Mouse (Mus musculus) liver, embryonic 16.5 days (tissue): ENCODE results near the gene Wasf3. TPM values are rescaled to one million over a fixed set of nuclear protein-coding genes. Genes with fewer than 3 reads are reported as not detected.

Experiments
- ATAC-seq: fragments of 200-750 bp; cut with Nextera tagmentation; 2 replicates; pipeline ENCODE4 v1.8.0; 2017; ENCODE audit warnings: low read depth, mild to moderate bottlenecking, moderate number of reproducible peaks, moderate library complexity
- H3K27ac ChIP-seq: fragments of 300-500 bp; sonication (generic); 2 replicates; pipeline ENCODE4 v1.5.1; 2014; ENCODE audit warnings: mild to moderate bottlenecking, low read length
- H3K27me3 ChIP-seq: fragments of 300-500 bp; sonication (generic); 2 replicates; pipeline ENCODE4 v1.6.1; 2014; ENCODE audit warnings: low read depth, low read length, mixed read lengths; ENCODE audit not compliant: control insufficient read depth, insufficient read depth
- H3K36me3 ChIP-seq: fragments of 300-500 bp; sonication (generic); 2 replicates; pipeline ENCODE4 v1.6.1; 2014; ENCODE audit warnings: mild to moderate bottlenecking; ENCODE audit not compliant: control insufficient read depth, insufficient read depth
- H3K4me1 ChIP-seq: fragments of 300-500 bp; sonication (generic); 2 replicates; pipeline ENCODE4 v1.6.1; 2014; ENCODE audit warnings: low read depth, low read length, mixed read lengths; ENCODE audit not compliant: control insufficient read depth
- H3K4me2 ChIP-seq: fragments of 300-500 bp; sonication (generic); 2 replicates; pipeline ENCODE4 v1.6.1; 2014; ENCODE audit warnings: low read depth, low read length, mixed read lengths
- H3K4me3 ChIP-seq: fragments of 300-500 bp; sonication (generic); 2 replicates; pipeline ENCODE4 v1.5.1; 2014; ENCODE audit warnings: low read depth, mild to moderate bottlenecking, low read length
- H3K9ac ChIP-seq: fragments of 300-500 bp; sonication (generic); 2 replicates; pipeline ENCODE4 v1.6.1; 2014; ENCODE audit warnings: low read depth, low read length
- H3K9me3 ChIP-seq: fragments of 300-500 bp; sonication (generic); replicated peaks from 2 replicates; pipeline ENCODE4 v1.6.1; 2016; ENCODE audit warnings: low read length; ENCODE audit not compliant: control insufficient read depth
- WGBS: fragments of 180-500 bp; shearing (Covaris S2); extraction: QIAGEN DNeasy Blood & Tissue Kit; methylation state at CpG from one replicate; pipeline ENCODE4 v1.1.7; 2014; ENCODE audit not compliant: insufficient replicate concordance; 5-methylcytosine and 5-hydroxymethylcytosine counted together
- polyA plus RNA-seq: library from polyadenylated mRNA; unstranded; fragments of >200 nt; fragmentation: Nextera tagmentation; extraction: Ambion mirVana; gene quantifications from 2 replicates; pipeline ENCODE4 v1.2.1, GENCODE M21; 2015

The Wasf3 gene
- polyA plus RNA-seq, 1 experiment from 2014 or later = 0.04 TPM

DNA sequence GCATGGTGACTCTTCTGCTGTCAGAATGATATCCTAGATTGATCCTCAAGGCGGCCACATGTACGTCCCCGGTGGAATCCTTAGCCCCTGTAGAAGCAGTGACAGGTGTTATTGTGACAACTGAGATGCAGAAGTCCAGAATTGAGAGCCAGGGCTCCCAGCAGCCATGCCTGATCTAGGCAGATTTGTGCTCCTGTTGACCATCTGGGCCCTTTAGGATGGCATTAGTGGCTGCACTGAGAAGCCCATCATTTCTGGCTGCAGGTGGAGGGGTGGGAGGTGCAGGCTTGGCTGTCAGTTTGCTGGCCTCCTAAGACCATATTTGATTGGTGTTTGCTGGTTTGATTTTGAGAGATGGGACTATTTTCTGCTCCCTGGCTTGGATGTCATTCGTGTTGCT lies 40.9 kb downstream of the Wasf3 start:
- Histone ChIP-seq H3K4me2 (no peak overlapping the region), H3K4me1 (no peaks in the 10 kb centered on the region), H3K27ac (no peak overlapping the region), H3K9ac (no peak overlapping the region), H3K36me3 (no peaks in the 10 kb centered on the region), H3K4me3 (no peak overlapping the region), H3K27me3 (no peaks in the 10 kb centered on the region), H3K9me3 (no peaks in the 10 kb centered on the region)
- no peak for ATAC-seq
- WGBS = 61% methylated on average over 4 of the region's 4 CpGs

DNA sequence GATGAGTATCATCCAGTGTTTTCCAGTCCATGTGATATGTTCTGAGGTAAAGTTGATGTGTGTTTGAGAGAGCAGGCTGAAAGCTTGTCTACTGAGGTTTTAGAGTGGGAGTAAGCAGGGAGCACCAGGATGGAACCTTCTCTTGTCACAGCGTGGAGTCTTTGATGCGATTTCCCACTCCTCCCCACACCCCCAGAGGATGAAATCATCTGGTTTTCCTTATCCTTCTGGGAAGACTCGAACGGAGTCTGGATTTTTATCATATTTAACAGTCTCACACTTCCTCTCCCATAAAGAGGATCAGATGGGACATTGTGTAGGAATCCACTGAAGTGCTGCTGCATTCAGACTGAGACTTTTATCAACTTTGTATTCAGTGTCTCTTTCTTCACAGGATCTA lies 43.3 kb downstream of the Wasf3 start:
- no peak for ATAC-seq
- H3K36me3 ChIP-seq = no peaks in the 10 kb centered on the region
- 54% methylated on average over 4 of the region's 4 CpGs for WGBS
- no peak overlapping the region for H3K4me3 ChIP-seq
- H3K4me1 ChIP-seq = no peaks in the 10 kb centered on the region
- H3K9ac ChIP-seq = no peak overlapping the region
- H3K27ac ChIP-seq = no peak overlapping the region
- no peak overlapping the region for H3K4me2 ChIP-seq
- no peaks in the 10 kb centered on the region for H3K9me3 ChIP-seq
- H3K27me3 ChIP-seq = no peaks in the 10 kb centered on the region

DNA sequence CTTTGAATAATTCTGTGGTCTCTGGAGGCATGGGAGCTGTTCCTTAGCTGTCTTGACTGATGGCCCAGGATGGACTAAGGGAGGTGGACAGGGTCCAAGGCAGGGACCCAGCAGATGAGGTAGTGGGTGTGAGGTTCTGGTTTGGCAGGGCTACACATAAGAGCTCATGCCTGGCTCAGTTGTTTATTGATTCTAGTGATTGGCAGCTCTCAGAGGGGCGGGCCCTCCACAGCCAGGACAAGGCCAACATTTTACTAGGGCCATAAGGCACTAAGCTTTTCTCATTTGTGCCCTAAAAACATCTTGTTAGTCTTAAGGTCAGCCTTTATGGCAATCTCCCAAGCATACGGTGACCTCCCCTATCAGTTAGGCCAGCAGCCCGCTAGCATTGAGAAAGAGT lies 47.0 kb downstream of the Wasf3 start:
- Histone ChIP-seq H3K27ac (no peak overlapping the region), H3K4me1 (no peaks in the 10 kb centered on the region), H3K4me2 (no peak overlapping the region), H3K27me3 (no peaks in the 10 kb centered on the region), H3K9me3 (no peaks in the 10 kb centered on the region), H3K36me3 (no peaks in the 10 kb centered on the region), H3K4me3 (no peak overlapping the region), H3K9ac (no peak overlapping the region)
- ATAC-seq = no peak
- WGBS = 61% methylated on average over 3 of the region's 3 CpGs

DNA sequence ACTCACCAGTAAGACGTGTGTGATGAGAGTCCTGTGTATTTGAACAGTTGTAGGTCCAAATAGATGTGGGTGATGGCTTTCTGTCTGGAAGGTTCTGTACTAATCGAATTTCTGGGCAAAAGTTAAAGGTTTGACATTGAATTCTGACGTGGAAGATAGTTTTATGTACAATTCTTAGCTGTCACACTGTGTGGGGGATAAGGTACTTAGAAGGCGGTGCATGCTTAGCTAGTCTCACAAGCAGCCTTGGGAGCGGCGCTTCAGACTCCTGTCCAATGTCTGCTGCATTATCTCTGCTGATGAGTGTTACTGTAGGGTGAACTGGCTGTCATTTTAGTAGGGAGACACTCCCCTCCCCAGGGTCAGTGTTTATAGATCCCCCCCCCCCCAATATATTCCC lies 47.7 kb downstream of the Wasf3 start:
- Histone ChIP-seq H3K27me3 (no peaks in the 10 kb centered on the region), H3K4me2 (no peak overlapping the region), H3K9ac (no peak overlapping the region), H3K9me3 (no peaks in the 10 kb centered on the region), H3K4me3 (no peak overlapping the region), H3K36me3 (no peaks in the 10 kb centered on the region), H3K27ac (no peak overlapping the region), H3K4me1 (no peaks in the 10 kb centered on the region)
- no peak for ATAC-seq
- 66% methylated on average over 6 of the region's 6 CpGs for WGBS

DNA sequence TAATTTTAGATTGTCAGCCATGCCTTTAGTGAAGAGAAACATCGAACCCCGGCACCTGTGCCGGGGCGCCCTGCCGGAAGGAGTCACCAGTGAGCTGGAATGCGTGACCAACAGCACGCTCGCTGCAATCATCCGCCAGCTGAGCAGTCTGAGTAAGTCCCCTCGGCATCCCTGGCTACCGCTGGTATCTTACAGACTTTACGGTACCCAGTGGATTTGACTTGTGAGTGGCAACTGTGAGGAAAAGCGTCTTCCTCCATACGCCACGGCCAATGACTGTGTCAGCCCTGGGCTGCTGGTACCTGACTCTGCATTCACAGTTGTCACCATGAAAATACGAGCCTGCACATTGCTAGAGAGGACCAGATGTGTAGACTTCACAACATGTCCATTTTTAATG lies 50.5 kb downstream of the Wasf3 start:
- no peak overlapping the region for H3K4me2 ChIP-seq
- H3K27ac ChIP-seq = no peak overlapping the region
- H3K4me1 ChIP-seq = no peaks in the 10 kb centered on the region
- H3K27me3 ChIP-seq = no peaks in the 10 kb centered on the region
- H3K4me3 ChIP-seq = no peak overlapping the region
- H3K36me3 ChIP-seq = no peaks in the 10 kb centered on the region
- no peaks in the 10 kb centered on the region for H3K9me3 ChIP-seq
- ATAC-seq = no peak
- no peak overlapping the region for H3K9ac ChIP-seq
- WGBS = 82% methylated on average over 16 of the region's 16 CpGs

DNA sequence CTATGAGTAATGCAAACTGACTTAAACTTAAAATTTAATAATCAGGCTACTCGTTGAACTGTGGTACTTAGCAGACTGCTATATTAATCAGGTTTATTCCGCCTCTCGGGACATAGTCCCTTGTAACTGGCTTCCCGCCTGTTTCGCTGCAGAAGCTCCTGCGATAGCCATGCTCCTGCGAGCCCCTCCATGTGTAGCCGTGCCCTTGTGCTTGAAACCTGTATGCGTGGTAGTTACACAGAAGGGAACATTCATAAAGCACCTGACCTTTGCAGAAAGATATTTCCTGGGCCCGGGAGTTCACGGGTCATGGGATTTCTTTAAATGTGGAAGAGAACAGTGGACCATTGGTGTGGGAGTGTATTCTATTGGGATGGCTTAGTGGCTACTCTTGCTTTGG lies 52.0 kb downstream of the Wasf3 start:
- H3K36me3 ChIP-seq = no peaks in the 10 kb centered on the region
- no peaks in the 10 kb centered on the region for H3K9me3 ChIP-seq
- H3K4me1 ChIP-seq = no peaks in the 10 kb centered on the region
- H3K27ac ChIP-seq = no peak overlapping the region
- no peak overlapping the region for H3K4me3 ChIP-seq
- H3K4me2 ChIP-seq = no peak overlapping the region
- ATAC-seq = no peak
- no peak overlapping the region for H3K9ac ChIP-seq
- WGBS = 78% methylated on average over 11 of the region's 11 CpGs
- no peaks in the 10 kb centered on the region for H3K27me3 ChIP-seq

DNA sequence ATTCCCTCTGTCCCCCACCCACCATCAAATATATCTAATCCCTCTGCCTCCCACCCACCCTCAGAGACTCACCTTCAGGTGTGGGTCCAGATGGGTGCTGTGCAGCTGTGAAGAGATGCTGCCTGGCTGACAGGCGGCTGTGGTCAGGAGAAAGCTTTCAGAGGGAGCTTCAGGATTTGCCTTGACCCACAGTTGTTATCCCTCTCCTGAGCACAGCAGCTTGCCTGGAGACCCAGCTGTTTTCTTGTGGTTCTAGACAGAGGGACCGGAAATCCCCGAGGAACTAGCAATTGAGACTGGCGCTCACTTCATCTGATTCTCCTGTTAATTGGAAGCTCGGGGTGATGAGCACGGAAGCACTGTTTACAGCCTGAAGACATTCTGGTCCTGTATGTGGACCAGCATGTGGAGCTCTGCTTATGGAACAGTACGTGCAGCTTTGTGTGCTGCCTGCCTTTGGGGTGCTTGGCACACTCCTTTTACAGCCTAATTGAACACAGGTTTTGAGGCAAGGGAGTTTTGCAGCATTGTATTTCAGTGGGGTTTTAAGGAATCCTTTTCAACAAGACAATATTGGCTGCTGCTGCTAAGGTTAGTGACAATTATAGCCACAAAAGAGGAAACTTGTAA lies 54.5 kb downstream of the Wasf3 start:
- Histone ChIP-seq H3K9me3 (no peaks in the 10 kb centered on the region), H3K4me1 (no peaks in the 10 kb centered on the region), H3K4me2 (no peak overlapping the region), H3K4me3 (no peak overlapping the region), H3K36me3 (no peaks in the 10 kb centered on the region), H3K27ac (no peak overlapping the region), H3K27me3 (no peaks in the 10 kb centered on the region), H3K9ac (no peak overlapping the region)
- ATAC-seq = no peak
- WGBS = 74% methylated on average over 7 of the region's 7 CpGs

DNA sequence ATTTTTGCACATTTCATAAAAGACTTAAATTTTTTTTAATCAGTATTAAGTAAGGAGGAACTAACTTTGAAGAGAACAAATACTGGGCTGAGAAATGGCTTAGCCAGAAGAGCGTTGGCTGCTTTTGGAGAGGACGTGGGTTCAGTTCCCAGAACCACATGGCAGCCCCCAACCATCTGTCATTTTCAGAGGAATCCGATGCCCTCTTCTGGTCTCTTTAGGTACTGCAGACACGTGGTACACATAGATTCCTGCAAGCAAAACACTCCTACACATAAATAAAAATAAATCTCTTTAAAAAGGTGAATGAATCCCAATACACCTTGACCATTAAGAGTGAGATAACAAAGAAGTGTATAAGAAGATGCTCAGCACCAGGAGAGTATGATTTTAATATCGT lies 55.5 kb downstream of the Wasf3 start:
- Histone ChIP-seq H3K36me3 (no peaks in the 10 kb centered on the region), H3K9me3 (no peaks in the 10 kb centered on the region), H3K4me1 (no peaks in the 10 kb centered on the region), H3K4me3 (no peak overlapping the region), H3K9ac (no peak overlapping the region), H3K4me2 (no peak overlapping the region), H3K27me3 (no peaks in the 10 kb centered on the region), H3K27ac (no peak overlapping the region)
- ATAC-seq = no peak
- 70% methylated on average over 5 of the region's 5 CpGs for WGBS

DNA sequence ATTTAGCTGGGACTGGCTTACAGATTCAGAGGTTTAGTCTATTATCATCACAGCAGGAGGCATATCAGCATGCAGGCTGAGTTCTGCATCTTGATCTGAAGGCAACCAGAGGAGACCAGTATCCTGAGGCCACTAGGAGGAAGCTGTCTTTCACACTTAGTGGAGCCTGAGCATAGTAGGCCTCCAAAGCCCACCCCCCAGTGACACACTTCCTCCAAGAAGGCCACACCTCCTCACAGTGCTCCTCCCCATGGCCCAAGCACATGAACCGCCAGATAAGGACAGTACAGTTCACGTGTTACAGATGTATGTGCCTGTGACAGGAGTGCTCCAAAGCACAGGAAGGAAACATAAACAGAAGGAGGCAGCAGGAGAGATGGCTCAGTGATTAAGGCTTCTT lies 58.0 kb downstream of the Wasf3 start:
- Histone ChIP-seq H3K27ac (no peak overlapping the region), H3K36me3 (no peaks in the 10 kb centered on the region), H3K9me3 (no peaks in the 10 kb centered on the region), H3K9ac (no peak overlapping the region), H3K4me3 (no peak overlapping the region), H3K4me2 (no peak overlapping the region), H3K27me3 (no peaks in the 10 kb centered on the region), H3K4me1 (no peaks in the 10 kb centered on the region)
- ATAC-seq = no peak
- WGBS = 23% methylated on average over 2 of the region's 2 CpGs
